Mouse (Mus musculus) stomach, postnatal 0 days (tissue): ENCODE measurements around the gene Ppp1r9a.

Source experiments
- CTCF ChIP-seq: IDR thresholded peaks from 2 replicates; pipeline ENCODE4 v1.5.1; 2016; ENCODE audit warnings: antibody characterized with exemption, low read depth, mild to moderate bottlenecking, moderate library complexity
- EP300 ChIP-seq: optimal IDR thresholded peaks from 2 replicates; pipeline ENCODE3; 2016; ENCODE audit warnings: antibody characterized with exemption

GRCm38 (mm10) chr6:5164855-5165254 lies 262.1 kb downstream of the Ppp1r9a start:
- TF ChIP-seq CTCF (no peak), EP300 (no peak)
